Mouse (Mus musculus): ENCODE measurements around the gene Srarp.

DNA sequence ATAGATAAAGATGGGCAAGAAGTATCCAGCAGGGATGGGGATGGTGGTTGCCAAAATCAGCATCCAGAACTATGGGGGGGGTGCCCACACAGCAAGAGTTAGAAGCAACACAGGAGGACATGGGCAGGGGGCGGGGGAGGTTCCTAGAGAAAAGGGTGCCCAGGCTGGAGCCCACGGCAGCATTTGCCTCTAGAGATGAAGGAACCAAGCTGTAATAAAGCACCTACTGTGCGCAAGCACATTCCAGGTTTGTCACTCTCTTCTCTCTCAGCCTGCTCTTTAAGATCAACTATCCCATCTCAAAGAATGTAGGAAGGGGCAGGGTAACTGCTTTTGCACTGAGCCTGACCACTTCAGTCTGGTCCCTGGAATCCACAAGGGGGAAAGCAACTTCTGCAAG lies 27.3 kb downstream of the Srarp start:
- no peak for TF ChIP-seq CTCF (IDR thresholded peaks at IDR 0.05; ENCODE audit: extremely low read depth, insufficient read depth, low read length)
- no peak for TF ChIP-seq POLR2A (IDR thresholded peaks at IDR 0.05; ENCODE audit: extremely low read depth, insufficient read depth, low read length)

Measured in cortical plate, adult 2 months (tissue).